Mouse (Mus musculus): ENCODE measurements at regions not wholly inside any gene's neighbourhood (a gene's known extent, or its start where the extent isn't known, plus 50 kb on each side); places are given as distances from the start of the nearest gene placed in this dataset.

DNA sequence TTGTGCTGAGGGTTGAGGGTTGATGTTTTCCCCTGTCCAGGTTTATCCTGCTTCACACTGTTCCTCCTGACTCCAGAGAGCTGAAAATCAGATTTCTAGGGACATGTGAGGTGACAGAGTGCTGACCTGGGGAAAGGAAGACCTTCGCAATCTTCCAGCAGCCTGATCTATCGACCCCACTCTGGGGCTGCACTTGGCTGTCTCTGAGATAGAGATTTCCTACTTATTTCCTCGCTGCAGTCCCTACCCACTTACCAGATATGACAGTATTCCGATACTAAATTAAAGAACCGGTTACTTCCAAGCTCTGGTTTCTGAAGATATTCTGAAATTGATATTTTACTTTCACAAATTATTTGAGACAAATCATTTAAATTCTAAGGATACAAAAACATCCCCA is 743.4 kb downstream of the Nova1 start:
- no peak for DNase-seq (ENCODE audit: low read depth, low spot score)

DNA sequence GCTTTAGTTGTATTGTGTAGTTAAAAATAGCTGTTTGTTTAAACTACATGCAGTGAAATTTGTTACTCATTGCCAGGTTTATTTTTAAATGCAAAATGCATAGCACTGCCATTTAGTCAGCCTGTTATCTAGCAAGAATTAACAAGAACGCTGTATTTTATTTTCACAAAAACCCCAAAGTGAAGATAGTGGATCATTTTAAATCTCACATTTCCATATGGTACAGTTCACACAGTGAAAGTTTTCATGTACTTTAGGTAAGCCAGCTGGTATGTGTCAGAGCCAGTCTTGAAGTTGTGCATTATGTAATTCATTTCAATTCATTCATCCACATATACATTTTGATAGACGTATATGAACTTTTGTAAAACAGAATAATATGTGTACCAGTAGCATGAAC is 751.8 kb downstream of the Nova1 start:
- TF ChIP-seq HCFC1 (IDR thresholded peaks at IDR 0.05; ENCODE audit: borderline replicate concordance, insufficient read depth, low read length) (no peak), MAFK (IDR thresholded peaks at IDR 0.05; ENCODE audit: insufficient read depth, low read depth, low read length) (no peak)
- no peak for DNase-seq (ENCODE audit: low read depth, low spot score)
- no peak overlapping the region for H3K4me3 ChIP-seq (ENCODE audit: insufficient read depth in 1 of 2, low read depth in 1 of 2, low read length in 2 of 2, poor library complexity in 1 of 2, severe bottlenecking in 1 of 2)
- H3K27ac ChIP-seq (ENCODE audit: insufficient read depth, low read depth, low read length, poor library complexity, severe bottlenecking): no peak overlapping the region
- H3K9me3 ChIP-seq (ENCODE audit: control insufficient read depth, insufficient read depth, low read depth, low read length): no peaks in the 10 kb centered on the region
- H3K4me1 ChIP-seq (ENCODE audit: control insufficient read depth in 2 of 2, insufficient read depth in 2 of 2, low read length in 2 of 2, poor library complexity in 1 of 2): no peaks in the 10 kb centered on the region
- no peaks in the 10 kb centered on the region for H3K36me3 ChIP-seq (ENCODE audit: control insufficient read depth, insufficient read depth, low read length, poor library complexity, severe bottlenecking)
- H3K9ac ChIP-seq (ENCODE audit: insufficient read depth, low read depth, low read length, poor library complexity, severe bottlenecking): no peak overlapping the region
- in situ Hi-C loops (cut with MboI; ENCODE audit: low sequenced_read_pairs in 2 of 2, unreplicated experiment in 2 of 2): no loop called here

More for the DNA sequence above, 743.4 kb downstream of the Nova1 start:
- Histone ChIP-seq H3K9me3 (ENCODE audit: control insufficient read depth, insufficient read depth, low read depth, low read length) (no peaks in the 10 kb centered on the region), H3K36me3 (ENCODE audit: control insufficient read depth, insufficient read depth, low read length, poor library complexity, severe bottlenecking) (no peaks in the 10 kb centered on the region), H3K9ac (ENCODE audit: insufficient read depth, low read depth, low read length, poor library complexity, severe bottlenecking) (no peak overlapping the region), H3K4me1 (ENCODE audit: control insufficient read depth in 2 of 2, insufficient read depth in 2 of 2, low read length in 2 of 2, poor library complexity in 1 of 2) (no peaks in the 10 kb centered on the region), H3K27ac (ENCODE audit: insufficient read depth, low read depth, low read length, poor library complexity, severe bottlenecking) (no peak overlapping the region), H3K4me3 (ENCODE audit: insufficient read depth in 1 of 2, low read depth in 1 of 2, low read length in 2 of 2, poor library complexity in 1 of 2, severe bottlenecking in 1 of 2) (no peak overlapping the region)
- TF ChIP-seq MAFK (IDR thresholded peaks at IDR 0.05; ENCODE audit: insufficient read depth, low read depth, low read length): no peak
- no peak for TF ChIP-seq ZNF384 (IDR thresholded peaks at IDR 0.05; ENCODE audit: low read depth, low read length)
- no peak for TF ChIP-seq ZC3H11A (IDR thresholded peaks at IDR 0.05; ENCODE audit: borderline replicate concordance, low read depth, low read length)
- no peak for TF ChIP-seq CHD2 (IDR thresholded peaks at IDR 0.05; ENCODE audit: low read depth, low read length)
- no peak for TF ChIP-seq HCFC1 (IDR thresholded peaks at IDR 0.05; ENCODE audit: borderline replicate concordance, insufficient read depth, low read length)
- in situ Hi-C loops (cut with MboI; ENCODE audit: low sequenced_read_pairs in 2 of 2, unreplicated experiment in 2 of 2): no loop called here

DNA sequence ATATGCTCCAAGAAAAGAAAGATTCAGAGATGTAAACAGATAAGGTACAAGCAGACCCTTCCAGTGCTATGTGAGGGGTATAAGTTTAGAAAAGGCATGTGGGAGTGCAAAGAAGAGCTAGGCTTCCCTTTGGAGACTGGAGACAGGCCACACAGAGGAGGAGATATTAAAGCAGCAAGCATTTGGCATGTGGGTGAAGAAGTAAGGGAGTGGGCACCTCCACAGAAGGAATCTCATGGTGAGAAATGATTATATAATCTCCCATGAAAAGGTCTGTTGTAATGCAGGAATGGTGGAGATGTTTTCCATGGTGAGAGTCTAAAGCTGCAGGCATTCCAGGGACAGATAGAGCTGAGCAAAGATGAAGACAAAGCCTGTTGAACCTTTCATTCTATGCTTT is 778.1 kb downstream of the Nova1 start:
- Histone ChIP-seq H3K9me3 (ENCODE audit: control insufficient read depth, insufficient read depth, low read depth, low read length) (no peaks in the 10 kb centered on the region), H3K9ac (ENCODE audit: insufficient read depth, low read depth, low read length, poor library complexity, severe bottlenecking) (no peak overlapping the region), H3K36me3 (ENCODE audit: control insufficient read depth, insufficient read depth, low read length, poor library complexity, severe bottlenecking) (no peaks in the 10 kb centered on the region), H3K27ac (ENCODE audit: insufficient read depth, low read depth, low read length, poor library complexity, severe bottlenecking) (no peak overlapping the region), H3K4me1 (ENCODE audit: control insufficient read depth in 2 of 2, insufficient read depth in 2 of 2, low read length in 2 of 2, poor library complexity in 1 of 2) (no peaks in the 10 kb centered on the region), H3K4me3 (ENCODE audit: insufficient read depth in 1 of 2, low read depth in 1 of 2, low read length in 2 of 2, poor library complexity in 1 of 2, severe bottlenecking in 1 of 2) (no peak overlapping the region)
- in situ Hi-C loops (cut with MboI; ENCODE audit: low sequenced_read_pairs in 2 of 2, unreplicated experiment in 2 of 2): no loop called here
- TF ChIP-seq ZNF384 (IDR thresholded peaks at IDR 0.05; ENCODE audit: low read depth, low read length): no peak
- no peak for TF ChIP-seq CHD2 (IDR thresholded peaks at IDR 0.05; ENCODE audit: low read depth, low read length)
- TF ChIP-seq ZC3H11A (IDR thresholded peaks at IDR 0.05; ENCODE audit: borderline replicate concordance, low read depth, low read length): no peak
- no peak for TF ChIP-seq MAFK (IDR thresholded peaks at IDR 0.05; ENCODE audit: insufficient read depth, low read depth, low read length)
- no peak for TF ChIP-seq HCFC1 (IDR thresholded peaks at IDR 0.05; ENCODE audit: borderline replicate concordance, insufficient read depth, low read length)
- DNase-seq (ENCODE audit: low read depth, low spot score): no peak

- no peaks in the 10 kb centered on the region for H3K4me1 ChIP-seq (ENCODE audit: control insufficient read depth in 2 of 2, insufficient read depth in 2 of 2, low read length in 2 of 2, poor library complexity in 1 of 2)
- no peak overlapping the region for H3K9ac ChIP-seq (ENCODE audit: insufficient read depth, low read depth, low read length, poor library complexity, severe bottlenecking)
- in situ Hi-C loops (cut with MboI; ENCODE audit: low sequenced_read_pairs in 2 of 2, unreplicated experiment in 2 of 2): no loop called here
- H3K36me3 ChIP-seq (ENCODE audit: control insufficient read depth, insufficient read depth, low read length, poor library complexity, severe bottlenecking): no peaks in the 10 kb centered on the region
- H3K9me3 ChIP-seq (ENCODE audit: control insufficient read depth, insufficient read depth, low read depth, low read length): no peaks in the 10 kb centered on the region
- no peak overlapping the region for H3K4me3 ChIP-seq (ENCODE audit: insufficient read depth in 1 of 2, low read depth in 1 of 2, low read length in 2 of 2, poor library complexity in 1 of 2, severe bottlenecking in 1 of 2)
- DNase-seq (ENCODE audit: low read depth, low spot score): no peak
- H3K27ac ChIP-seq (ENCODE audit: insufficient read depth, low read depth, low read length, poor library complexity, severe bottlenecking): no peak overlapping the region
- TF ChIP-seq MAFK (IDR thresholded peaks at IDR 0.05; ENCODE audit: insufficient read depth, low read depth, low read length) (no peak), HCFC1 (IDR thresholded peaks at IDR 0.05; ENCODE audit: borderline replicate concordance, insufficient read depth, low read length) (no peak), ZNF384 (IDR thresholded peaks at IDR 0.05; ENCODE audit: low read depth, low read length) (no peak), ZC3H11A (IDR thresholded peaks at IDR 0.05; ENCODE audit: borderline replicate concordance, low read depth, low read length) (no peak), CHD2 (IDR thresholded peaks at IDR 0.05; ENCODE audit: low read depth, low read length) (no peak)
Observed at GRCm38 (mm10) chr12:46040216-46040615, 778.5 kb downstream of the Nova1 start.

- DNase-seq (ENCODE audit: low read depth, low spot score): no peak
- H3K9me3 ChIP-seq (ENCODE audit: control insufficient read depth, insufficient read depth, low read depth, low read length): no peaks in the 10 kb centered on the region
- no peak overlapping the region for H3K4me3 ChIP-seq (ENCODE audit: insufficient read depth in 1 of 2, low read depth in 1 of 2, low read length in 2 of 2, poor library complexity in 1 of 2, severe bottlenecking in 1 of 2)
- H3K36me3 ChIP-seq (ENCODE audit: control insufficient read depth, insufficient read depth, low read length, poor library complexity, severe bottlenecking): no peaks in the 10 kb centered on the region
- H3K9ac ChIP-seq (ENCODE audit: insufficient read depth, low read depth, low read length, poor library complexity, severe bottlenecking): no peak overlapping the region
- H3K27ac ChIP-seq (ENCODE audit: insufficient read depth, low read depth, low read length, poor library complexity, severe bottlenecking): no peak overlapping the region
- in situ Hi-C loops (cut with MboI; ENCODE audit: low sequenced_read_pairs in 2 of 2, unreplicated experiment in 2 of 2): no loop called here
- H3K4me1 ChIP-seq (ENCODE audit: control insufficient read depth in 2 of 2, insufficient read depth in 2 of 2, low read length in 2 of 2, poor library complexity in 1 of 2): no peaks in the 10 kb centered on the region
- no peak for TF ChIP-seq CHD2 (IDR thresholded peaks at IDR 0.05; ENCODE audit: low read depth, low read length)
- TF ChIP-seq MAFK (IDR thresholded peaks at IDR 0.05; ENCODE audit: insufficient read depth, low read depth, low read length): no peak
- TF ChIP-seq ZC3H11A (IDR thresholded peaks at IDR 0.05; ENCODE audit: borderline replicate concordance, low read depth, low read length): no peak
- no peak for TF ChIP-seq HCFC1 (IDR thresholded peaks at IDR 0.05; ENCODE audit: borderline replicate concordance, insufficient read depth, low read length)
- TF ChIP-seq ZNF384 (IDR thresholded peaks at IDR 0.05; ENCODE audit: low read depth, low read length): no peak
Observed at GRCm38 (mm10) chr12:46036540-46037094, 782.1 kb downstream of the Nova1 start.

Data from ES-E14 (cell line).